Mouse (Mus musculus): ENCODE measurements around the gene Gsdma3. TPM values are rescaled to one million over a fixed set of nuclear protein-coding genes. Genes with fewer than 3 reads are reported as not detected.
"Not testable (repeated sequence)": the region's sequence is repeated elsewhere in the genome, so short reads cannot be mapped to it uniquely, and the experiment has no call there.

Gsdma3 gene
- polyA plus RNA-seq, 1 experiment from 2014 or later: not detected

DNA sequence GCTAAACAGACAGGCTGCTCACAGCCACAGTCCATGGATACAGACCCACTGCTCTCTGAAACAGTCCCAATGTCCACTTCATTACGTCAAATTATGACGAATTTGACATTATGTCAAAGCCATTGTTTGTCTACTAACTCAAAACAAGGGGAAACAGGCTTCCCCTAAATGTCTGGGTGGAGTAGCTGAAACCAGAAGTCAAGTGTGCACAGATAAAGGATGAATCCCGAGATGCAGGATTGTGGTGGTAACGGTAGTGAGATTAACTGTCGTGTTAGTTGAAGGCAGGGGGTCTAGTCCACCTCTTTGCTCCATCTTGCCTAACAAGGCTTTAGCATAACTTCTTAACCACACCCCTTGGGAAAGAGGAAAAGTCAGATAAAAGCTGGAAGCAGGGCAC, 46.3 kb downstream of the Gsdma3 start:
- no peak overlapping the region for H3K4me2 ChIP-seq (replicated peaks)
- DNase-seq (ENCODE audit: low spot score): no peak
- no peak overlapping the region for H3K27ac ChIP-seq
- H3K36me3 ChIP-seq (replicated peaks; ENCODE audit: control insufficient read depth, insufficient read depth): no peaks in the 10 kb centered on the region
- WGBS: 85% methylated on average over 5 of the region's 5 CpGs
- H3K9ac ChIP-seq: no peak overlapping the region
- no peak for ATAC-seq (ENCODE audit: low FRiP score)
- no peaks in the 10 kb centered on the region for H3K9me3 ChIP-seq (ENCODE audit: control insufficient read depth, low read length)
- H3K4me1 ChIP-seq (replicated peaks; ENCODE audit: control insufficient read depth, insufficient read depth, low read length): no peaks in the 10 kb centered on the region
- 0 out of 2 replicates have a peak, but pooled peaks cover 7% of the 10 kb centered on the region for H3K27me3 ChIP-seq (ENCODE audit: control insufficient read depth, insufficient read depth, low read length)
- no peak overlapping the region for H3K4me3 ChIP-seq (replicated peaks; ENCODE audit: low read length)

GRCm38 (mm10) chr11:98673136-98673535, 47.0 kb downstream of the Gsdma3 start:
- DNase-seq (ENCODE audit: low spot score): peak; percentile 43
- H3K4me3 ChIP-seq (replicated peaks; ENCODE audit: low read length); H3K9me3 ChIP-seq (ENCODE audit: control insufficient read depth, low read length); H3K27ac ChIP-seq; H3K4me1 ChIP-seq (replicated peaks; ENCODE audit: control insufficient read depth, insufficient read depth, low read length); H3K27me3 ChIP-seq (ENCODE audit: control insufficient read depth, insufficient read depth, low read length); H3K9ac ChIP-seq; H3K36me3 ChIP-seq (replicated peaks; ENCODE audit: control insufficient read depth, insufficient read depth): not testable (repeated sequence)
- H3K4me2 ChIP-seq (replicated peaks): peak overlapping the region; percentile 13; the same call in 1 of the 2 replicates
- ATAC-seq (ENCODE audit: low FRiP score): 0 out of 2 replicates have a peak, but pooled peaks have one; percentile 24
- 6% methylated on average over 6 of the region's 7 CpGs for WGBS

GRCm38 (mm10) chr11:98675829-98676363, 49.7 kb downstream of the Gsdma3 start:
- 37% methylated on average over 7 of the region's 7 CpGs for WGBS
- no peaks in the 10 kb centered on the region for H3K4me1 ChIP-seq (replicated peaks; ENCODE audit: control insufficient read depth, insufficient read depth, low read length)
- no peaks in the 10 kb centered on the region for H3K36me3 ChIP-seq (replicated peaks; ENCODE audit: control insufficient read depth, insufficient read depth)

GRCm38 (mm10) chr11:98680023-98680422, 53.9 kb downstream of the Gsdma3 start:
- H3K27me3 ChIP-seq (ENCODE audit: control insufficient read depth, insufficient read depth, low read length): no peaks in the 10 kb centered on the region
- H3K4me2 ChIP-seq (replicated peaks): no peak overlapping the region
- DNase-seq (ENCODE audit: low spot score): no peak
- peaks cover under 1% of the 10 kb centered on the region; the same call in 1 of the 2 replicates for H3K36me3 ChIP-seq (replicated peaks; ENCODE audit: control insufficient read depth, insufficient read depth)
- H3K9me3 ChIP-seq (ENCODE audit: control insufficient read depth, low read length): no peaks in the 10 kb centered on the region
- WGBS: 100% methylated on average over 1 of the region's 1 CpGs
- H3K27ac ChIP-seq: no peak overlapping the region
- H3K4me1 ChIP-seq (replicated peaks; ENCODE audit: control insufficient read depth, insufficient read depth, low read length): peaks cover 10% of the 10 kb centered on the region; the same call in 1 of the 2 replicates
- H3K9ac ChIP-seq: no peak overlapping the region
- ATAC-seq (ENCODE audit: low FRiP score): no peak
- no peak overlapping the region for H3K4me3 ChIP-seq (replicated peaks; ENCODE audit: low read length)

More at GRCm38 (mm10) chr11:98675829-98676363, 49.7 kb downstream of the Gsdma3 start:
- H3K27ac ChIP-seq: no peak overlapping the region
- no peak overlapping the region for H3K4me3 ChIP-seq (replicated peaks; ENCODE audit: low read length)
- H3K27me3 ChIP-seq (ENCODE audit: control insufficient read depth, insufficient read depth, low read length): no peaks in the 10 kb centered on the region
- DNase-seq (ENCODE audit: low spot score): no peak
- H3K9ac ChIP-seq: no peak overlapping the region
- no peaks in the 10 kb centered on the region for H3K9me3 ChIP-seq (ENCODE audit: control insufficient read depth, low read length)
- H3K4me2 ChIP-seq (replicated peaks): no peak overlapping the region
- ATAC-seq (ENCODE audit: low FRiP score): no peak

DNA sequence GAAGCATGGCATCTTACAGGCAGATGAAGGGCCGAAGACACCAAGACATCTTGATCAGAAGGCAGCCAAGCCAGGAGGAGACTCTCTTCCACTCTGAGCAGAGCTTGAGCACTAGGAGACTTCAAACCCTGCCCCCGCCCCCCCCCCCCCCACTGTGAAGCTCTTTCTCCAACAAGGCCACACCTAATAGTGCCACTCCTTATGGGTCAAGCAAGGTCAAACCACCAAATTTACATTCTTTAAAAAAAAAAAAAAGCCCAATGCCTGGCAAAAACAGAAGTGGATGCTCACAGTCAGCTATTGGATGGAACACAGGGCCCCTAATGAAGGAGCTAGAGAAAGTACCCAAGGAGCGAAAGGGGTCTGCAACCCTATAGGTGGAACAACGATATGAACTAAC, 54.4 kb downstream of the Gsdma3 start:
- DNase-seq (ENCODE audit: low spot score); H3K36me3 ChIP-seq (replicated peaks; ENCODE audit: control insufficient read depth, insufficient read depth); H3K4me2 ChIP-seq (replicated peaks); ATAC-seq (ENCODE audit: low FRiP score); H3K4me3 ChIP-seq (replicated peaks; ENCODE audit: low read length); H3K9ac ChIP-seq; H3K9me3 ChIP-seq (ENCODE audit: control insufficient read depth, low read length); H3K27ac ChIP-seq; H3K27me3 ChIP-seq (ENCODE audit: control insufficient read depth, insufficient read depth, low read length); H3K4me1 ChIP-seq (replicated peaks; ENCODE audit: control insufficient read depth, insufficient read depth, low read length): not testable (repeated sequence)
- 83% methylated on average over 4 of the region's 4 CpGs for WGBS

- H3K9ac ChIP-seq: no peak overlapping the region
- peaks cover 12% of the 10 kb centered on the region for H3K36me3 ChIP-seq (replicated peaks; ENCODE audit: control insufficient read depth, insufficient read depth)
- H3K4me3 ChIP-seq (replicated peaks; ENCODE audit: low read length): no peak overlapping the region
- H3K27ac ChIP-seq: no peak overlapping the region
- 83% methylated on average over 4 of the region's 4 CpGs for WGBS
- no peak for DNase-seq (ENCODE audit: low spot score)
- no peaks in the 10 kb centered on the region for H3K9me3 ChIP-seq (ENCODE audit: control insufficient read depth, low read length)
- H3K27me3 ChIP-seq (ENCODE audit: control insufficient read depth, insufficient read depth, low read length): no peaks in the 10 kb centered on the region
- peaks cover 10% of the 10 kb centered on the region; the same call in 1 of the 2 replicates for H3K4me1 ChIP-seq (replicated peaks; ENCODE audit: control insufficient read depth, insufficient read depth, low read length)
- no peak for ATAC-seq (ENCODE audit: low FRiP score)
- no peak overlapping the region for H3K4me2 ChIP-seq (replicated peaks)
These were observed 55.0 kb downstream of the Gsdma3 start for GRCm38 (mm10) chr11:98681186-98681585.

- peak within 1 kb of the TSS; percentile 73 for H3K27ac ChIP-seq
These were observed 55.9 kb downstream of the Gsdma3 start, which contains the start of gene Psmd3 for GRCm38 (mm10) chr11:98681786-98682745. Gene Psmd3, plus strand, starts transcription at chr11:98682554.

DNA sequence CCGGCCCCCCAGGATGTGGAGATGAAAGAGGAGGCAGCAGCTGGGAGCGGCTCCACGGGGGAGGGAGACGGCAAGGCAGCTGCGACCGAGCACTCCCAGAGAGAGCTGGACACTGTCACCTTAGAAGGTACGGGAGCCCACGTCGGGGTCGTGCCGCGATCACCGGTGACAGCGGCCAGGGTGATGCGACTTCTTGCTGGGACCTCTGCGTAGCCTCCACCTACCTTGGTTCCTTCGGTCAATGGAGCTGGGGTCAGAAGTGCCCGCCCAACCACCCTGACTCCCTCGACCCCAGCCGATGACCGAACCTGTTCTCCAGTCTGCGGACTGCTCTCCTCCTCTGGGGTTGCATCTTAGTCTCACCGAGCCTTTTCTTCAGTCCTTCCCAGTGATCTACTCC, 56.7 kb downstream of the Gsdma3 start:
- peak overlapping the region; percentile 92 for H3K9ac ChIP-seq
- DNase-seq (ENCODE audit: low spot score): no peak
- H3K27me3 ChIP-seq (ENCODE audit: control insufficient read depth, insufficient read depth, low read length): no peaks in the 10 kb centered on the region
- peaks cover 10% of the 10 kb centered on the region; the same call in 1 of the 2 replicates for H3K4me1 ChIP-seq (replicated peaks; ENCODE audit: control insufficient read depth, insufficient read depth, low read length)
- H3K4me2 ChIP-seq (replicated peaks): peak overlapping the region; percentile 86
- H3K36me3 ChIP-seq (replicated peaks; ENCODE audit: control insufficient read depth, insufficient read depth): peaks cover 28% of the 10 kb centered on the region
- 0% methylated on average over 23 of the region's 23 CpGs for WGBS
- H3K4me3 ChIP-seq (replicated peaks; ENCODE audit: low read length): peak overlapping the region; percentile 73
- H3K9me3 ChIP-seq (ENCODE audit: control insufficient read depth, low read length): no peaks in the 10 kb centered on the region
- peak overlapping the region; percentile 33; the same call in 1 of the 2 replicates for H3K27ac ChIP-seq
- ATAC-seq (ENCODE audit: low FRiP score): peak; percentile 7; the same call in 1 of the 2 replicates

More at GRCm38 (mm10) chr11:98681786-98682745, 55.9 kb downstream of the Gsdma3 start, which contains the start of gene Psmd3:
- WGBS: 6% methylated on average over 45 of the region's 45 CpGs
- Histone ChIP-seq H3K4me2 (replicated peaks) (peak within 1 kb of the TSS; percentile 86), H3K4me3 (replicated peaks; ENCODE audit: low read length) (peak within 1 kb of the TSS; percentile 73), H3K9me3 (ENCODE audit: control insufficient read depth, low read length) (no peaks in the 10 kb centered on the region), H3K9ac (peak within 1 kb of the TSS; percentile 92), H3K4me1 (replicated peaks; ENCODE audit: control insufficient read depth, insufficient read depth, low read length) (peaks cover 10% of the 10 kb centered on the region; the same call in 1 of the 2 replicates), H3K27me3 (ENCODE audit: control insufficient read depth, insufficient read depth, low read length) (no peaks in the 10 kb centered on the region), H3K36me3 (replicated peaks; ENCODE audit: control insufficient read depth, insufficient read depth) (peaks cover 21% of the 10 kb centered on the region)
- peak; percentile 98 for ATAC-seq (ENCODE audit: low FRiP score)
- DNase-seq (ENCODE audit: low spot score): peak; percentile 99

- Histone ChIP-seq H3K27me3 (ENCODE audit: control insufficient read depth, insufficient read depth, low read length) (no peaks in the 10 kb centered on the region), H3K36me3 (replicated peaks; ENCODE audit: control insufficient read depth, insufficient read depth) (peaks cover 52% of the 10 kb centered on the region), H3K4me2 (replicated peaks) (no peak overlapping the region), H3K4me1 (replicated peaks; ENCODE audit: control insufficient read depth, insufficient read depth, low read length) (peaks cover 10% of the 10 kb centered on the region; the same call in 1 of the 2 replicates), H3K9me3 (ENCODE audit: control insufficient read depth, low read length) (no peaks in the 10 kb centered on the region), H3K9ac (no peak overlapping the region), H3K27ac (no peak overlapping the region), H3K4me3 (replicated peaks; ENCODE audit: low read length) (no peak overlapping the region)
- WGBS: 91% methylated on average over 9 of the region's 9 CpGs
- DNase-seq (ENCODE audit: low spot score) (no peak), ATAC-seq (ENCODE audit: low FRiP score) (no peak)
These were observed 59.5 kb downstream of the Gsdma3 start for GRCm38 (mm10) chr11:98685642-98686041.

Measured in hindbrain, embryonic 14.5 days (tissue).